Mouse (Mus musculus) gastrocnemius, postnatal 25 days (tissue): Measurements from ENCODE around the gene Setd1a. TPM values are rescaled to one million over a fixed set of nuclear protein-coding genes. Genes with fewer than 3 reads are reported as not detected.

Source experiments
- DNase-seq: peaks from one replicate; pipeline ENCODE4 v3.0.0; 2022
- total RNA-seq, 2 experiments: library from RNA; stranded (reverse); gene quantifications; 1 replicate in 1 of 2; 2 replicates in 1 of 2; pipeline ENCODE4 v1.2.3; 2021

Setd1a gene
- total RNA-seq, 2 experiments from 2014 or later: 15.0 to 15.4 TPM

DNA sequence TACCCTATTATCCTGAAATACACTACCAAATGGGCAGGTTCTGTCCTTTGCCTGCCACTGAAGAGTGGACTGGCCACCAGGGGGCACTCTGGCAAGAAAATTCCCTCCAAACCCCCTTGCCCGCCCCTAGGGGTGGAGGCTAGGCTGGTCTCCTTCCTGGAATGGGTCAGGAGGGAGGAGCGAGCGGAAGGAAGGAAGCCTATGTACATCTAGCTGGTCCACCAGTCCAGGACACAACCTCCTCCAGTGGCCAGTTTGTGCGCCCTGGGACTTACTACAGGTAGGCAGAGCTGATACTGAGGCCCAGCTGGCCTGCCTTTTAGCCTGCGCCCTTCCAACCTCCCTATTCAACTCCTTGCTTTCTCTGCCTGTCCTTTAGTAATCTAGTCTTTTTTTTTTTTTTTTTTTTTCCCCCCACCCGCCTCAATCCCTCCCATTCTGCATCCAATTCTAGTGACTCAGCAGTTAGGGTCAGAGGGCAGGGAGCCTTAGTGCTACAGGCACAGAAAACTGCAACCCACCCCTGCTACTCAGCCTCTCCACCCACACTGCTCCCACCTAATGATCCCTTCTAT is 24.1 kb downstream of the Setd1a start, which contains the start of gene Hsd3b7:
TSS of gene Hsd3b7 (plus strand) at position 170 of the 575 bp plus-strand sequence.
- peak; percentile 89 for DNase-seq

DNA sequence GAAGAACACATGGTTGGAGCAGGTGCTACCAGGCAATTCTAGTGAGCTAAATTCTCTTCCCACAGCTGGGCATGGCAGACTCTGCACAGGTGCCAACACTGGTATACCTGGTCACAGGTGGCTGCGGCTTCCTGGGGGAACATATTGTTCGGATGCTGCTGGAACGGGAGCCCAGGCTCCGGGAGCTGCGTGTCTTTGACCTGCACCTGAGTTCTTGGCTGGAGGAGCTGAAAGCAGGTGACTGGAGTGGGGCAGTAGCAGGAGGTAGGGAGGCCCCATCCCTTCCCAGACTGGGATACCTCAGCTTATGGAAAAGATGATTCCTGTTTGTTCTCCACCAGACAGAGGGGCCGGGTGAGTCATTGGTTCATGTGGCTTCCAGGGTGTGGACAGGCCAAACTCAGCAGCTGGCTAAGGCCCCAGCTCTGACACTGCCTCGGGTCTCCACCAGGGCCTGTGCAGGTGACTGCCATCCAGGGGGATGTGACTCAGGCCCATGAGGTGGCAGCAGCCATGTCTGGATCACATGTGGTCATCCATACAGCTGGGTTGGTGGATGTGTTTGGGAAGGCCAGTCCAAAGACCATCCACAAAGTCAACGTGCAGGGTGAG is 24.6 kb downstream of the Setd1a start:
- peak; percentile 45 for DNase-seq

DNA sequence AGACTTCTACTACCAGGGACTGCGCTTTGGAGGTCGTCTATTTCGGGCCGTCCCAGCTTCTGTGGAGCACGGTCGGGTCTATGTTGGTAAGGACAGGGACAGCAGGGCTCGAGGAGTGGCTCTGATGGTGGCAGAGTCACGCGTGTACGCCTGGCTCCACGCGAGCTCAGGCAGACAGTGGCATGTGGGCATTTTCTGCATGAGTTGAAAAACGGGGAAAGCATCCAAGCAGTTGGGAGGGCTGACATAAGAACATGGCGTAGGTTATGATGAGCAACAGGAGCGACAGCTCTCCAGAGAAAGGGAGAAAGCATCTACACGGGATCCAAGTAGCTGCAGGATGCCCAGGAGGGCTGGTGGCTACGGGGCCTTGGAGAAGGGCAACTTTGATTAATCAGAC is 25.8 kb downstream of the Setd1a start:
- no peak for DNase-seq

DNA sequence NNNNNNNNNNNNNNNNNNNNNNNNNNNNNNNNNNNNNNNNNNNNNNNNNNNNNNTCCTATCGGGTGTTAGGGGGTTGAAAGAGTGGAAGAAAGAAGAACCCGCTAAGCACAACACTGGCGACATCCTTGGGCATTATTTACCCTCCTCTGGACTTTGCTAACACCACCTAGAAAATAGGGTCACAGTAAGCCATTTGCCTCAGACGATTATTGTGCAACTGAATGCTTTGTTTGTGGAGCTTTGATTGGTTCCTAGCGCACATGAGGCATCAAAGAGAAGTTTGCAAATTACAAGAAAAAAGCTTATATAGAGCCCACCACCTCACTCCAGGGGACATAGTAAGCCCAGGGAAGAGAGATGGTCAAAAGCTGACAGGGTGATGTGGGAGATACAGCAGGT is 32.4 kb downstream of the Setd1a start:
- no peak for DNase-seq

DNA sequence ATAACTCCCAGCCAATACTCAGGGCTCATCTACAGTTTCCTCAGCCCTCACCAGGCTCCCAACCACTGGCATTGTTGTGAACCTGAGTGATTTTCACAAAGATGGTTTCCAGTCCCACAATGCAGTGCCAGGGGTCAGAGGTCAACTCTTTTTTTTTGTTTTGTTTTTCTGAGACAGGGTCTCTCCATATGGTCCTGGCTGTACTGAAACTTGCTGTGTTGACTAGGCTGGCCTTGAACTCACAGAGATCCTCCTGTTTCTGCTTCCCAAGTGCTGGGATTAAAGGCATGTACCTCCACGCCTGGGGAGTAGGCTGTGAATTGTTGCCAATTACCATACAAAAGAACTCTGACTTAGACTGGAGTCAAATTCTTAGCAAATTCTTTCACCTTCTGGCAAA is 33.4 kb downstream of the Setd1a start:
- DNase-seq: no peak

DNA sequence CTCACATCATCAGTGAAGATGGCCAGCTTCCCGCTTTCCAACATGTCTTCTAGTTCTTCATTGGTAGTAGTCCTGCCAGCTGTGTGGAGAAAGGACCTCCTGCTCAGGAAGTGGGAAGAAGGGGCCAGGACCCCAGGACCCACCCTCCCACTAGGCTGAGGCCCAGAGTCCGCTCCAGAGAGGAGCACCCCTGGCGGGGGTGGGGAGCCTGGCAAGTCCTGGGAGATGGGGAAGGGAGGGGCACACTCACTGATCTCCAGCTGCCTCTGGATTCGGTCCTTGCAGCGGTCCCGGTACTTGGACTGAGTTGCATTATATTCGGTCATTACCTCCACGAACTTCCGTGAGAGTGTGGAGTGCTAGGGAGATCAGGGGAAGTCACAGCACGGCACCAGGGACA is 34.2 kb downstream of the Setd1a start:
- DNase-seq: no peak

DNA sequence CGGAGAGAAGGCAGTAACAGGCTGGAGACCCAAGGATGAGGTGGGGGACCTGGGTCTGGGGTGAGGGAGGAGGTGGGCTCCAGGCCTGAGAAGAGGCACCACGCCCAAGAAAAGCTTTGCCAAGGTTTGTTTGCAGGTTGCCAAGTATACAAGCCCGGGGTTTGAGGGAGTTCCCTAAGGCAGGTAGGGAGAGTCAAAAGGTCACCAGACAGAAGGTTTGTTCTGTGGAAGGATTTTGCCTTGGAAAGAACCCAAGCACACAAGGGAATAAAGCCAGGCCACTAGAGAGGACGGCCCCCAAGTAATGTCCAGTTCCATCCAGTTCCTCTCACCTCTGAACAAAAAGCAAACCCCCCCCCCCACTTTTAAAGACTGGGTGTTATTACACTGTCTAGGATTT is 34.8 kb downstream of the Setd1a start:
- DNase-seq: no peak

DNA sequence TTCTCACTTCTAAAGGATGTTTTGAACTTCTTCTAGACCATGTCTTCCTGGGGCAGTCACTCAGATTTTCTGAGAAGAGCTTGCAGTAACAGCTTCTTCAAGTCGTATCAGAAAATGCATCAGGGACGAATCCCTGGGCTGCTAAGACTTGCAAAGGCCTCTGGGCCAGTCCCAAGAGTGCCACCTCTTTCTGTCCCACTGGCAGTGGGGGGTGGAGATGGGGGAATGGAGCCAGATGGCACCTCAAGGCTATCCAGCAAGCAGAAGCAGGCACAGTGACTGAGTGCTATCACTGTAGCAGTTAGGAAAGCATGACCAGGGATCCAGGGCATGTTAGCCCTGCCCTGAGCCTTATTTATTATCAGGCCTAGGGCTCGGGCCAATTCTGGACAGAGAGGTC is 35.8 kb downstream of the Setd1a start:
- no peak for DNase-seq

DNA sequence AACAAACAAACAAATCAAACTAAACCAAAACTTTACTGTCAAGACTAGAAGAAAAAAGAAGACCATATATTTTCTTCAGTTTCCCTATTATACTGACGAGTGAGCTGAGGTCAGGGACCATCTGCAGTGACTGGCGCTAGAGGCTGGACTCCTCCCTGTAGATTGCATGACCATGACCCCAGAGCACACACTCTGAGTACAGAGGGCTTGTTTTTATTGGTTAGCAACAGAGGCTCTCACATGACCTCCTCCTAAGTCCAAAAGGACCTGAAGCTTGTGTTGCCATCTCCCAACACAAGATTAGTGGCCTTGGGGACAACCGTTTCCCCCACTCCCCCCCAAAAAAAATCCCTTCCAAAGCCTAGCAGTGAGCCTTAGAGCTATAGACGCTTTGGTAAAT is 37.4 kb downstream of the Setd1a start:
- DNase-seq: no peak

DNA sequence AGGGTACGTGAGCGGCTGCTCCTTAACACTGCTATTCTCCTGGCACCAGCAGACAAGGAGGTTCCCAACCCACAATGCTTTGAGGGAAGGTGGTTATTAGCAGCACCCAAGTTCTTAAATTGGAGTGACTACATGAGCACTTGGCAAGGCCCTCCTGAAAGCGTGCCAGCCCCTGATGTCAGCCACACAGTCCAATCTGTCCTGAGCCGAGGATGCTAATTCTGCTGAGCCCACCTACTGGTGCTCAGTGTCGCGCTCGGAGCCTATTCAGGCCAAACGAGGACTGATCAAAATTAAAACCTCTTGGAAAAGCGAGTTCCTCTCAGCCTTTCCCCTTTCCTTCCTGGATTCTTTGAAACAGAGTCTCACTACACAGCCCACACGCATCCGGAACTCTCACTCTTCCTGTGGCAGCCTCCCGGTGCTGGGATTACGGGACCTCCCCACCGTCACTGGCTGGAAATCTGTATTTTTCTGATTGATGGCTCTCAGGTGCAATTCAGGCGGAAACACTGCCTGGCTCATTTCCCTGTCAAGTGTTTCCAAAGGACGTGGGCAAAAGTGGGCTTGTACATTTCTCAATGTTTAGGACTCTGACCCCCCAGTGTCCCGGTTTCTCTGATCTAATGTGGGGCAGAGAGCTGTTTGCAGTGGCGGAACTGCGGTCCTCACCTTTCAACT is 37.9 kb downstream of the Setd1a start:
- peak; percentile 79 for DNase-seq

DNA sequence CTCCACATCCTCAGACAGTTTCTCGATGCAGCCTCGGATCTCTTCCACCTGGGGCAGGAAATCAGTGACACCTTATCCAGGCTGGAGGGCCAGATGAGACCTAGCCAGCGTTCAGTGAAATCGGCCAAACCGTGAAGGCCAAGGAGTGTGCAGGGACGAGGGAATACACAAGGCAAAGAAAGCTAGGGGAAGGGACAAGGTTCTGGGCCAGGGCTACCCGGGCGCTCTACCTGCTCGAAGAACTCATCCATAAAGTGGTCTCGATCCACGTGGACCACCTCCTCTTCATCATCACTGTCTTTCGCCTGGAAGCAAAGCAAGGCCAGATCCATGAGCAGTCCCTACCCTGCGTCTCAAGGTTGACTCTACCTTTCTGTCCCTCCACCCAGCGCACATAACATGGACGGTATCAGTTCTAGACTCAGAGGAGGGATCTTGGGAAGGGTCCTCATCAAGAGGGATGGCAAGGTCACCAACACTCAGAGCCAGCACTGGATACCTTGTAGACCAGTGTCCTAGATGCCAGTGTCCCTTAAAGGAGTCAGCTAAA is 38.7 kb downstream of the Setd1a start:
- no peak for DNase-seq

DNA sequence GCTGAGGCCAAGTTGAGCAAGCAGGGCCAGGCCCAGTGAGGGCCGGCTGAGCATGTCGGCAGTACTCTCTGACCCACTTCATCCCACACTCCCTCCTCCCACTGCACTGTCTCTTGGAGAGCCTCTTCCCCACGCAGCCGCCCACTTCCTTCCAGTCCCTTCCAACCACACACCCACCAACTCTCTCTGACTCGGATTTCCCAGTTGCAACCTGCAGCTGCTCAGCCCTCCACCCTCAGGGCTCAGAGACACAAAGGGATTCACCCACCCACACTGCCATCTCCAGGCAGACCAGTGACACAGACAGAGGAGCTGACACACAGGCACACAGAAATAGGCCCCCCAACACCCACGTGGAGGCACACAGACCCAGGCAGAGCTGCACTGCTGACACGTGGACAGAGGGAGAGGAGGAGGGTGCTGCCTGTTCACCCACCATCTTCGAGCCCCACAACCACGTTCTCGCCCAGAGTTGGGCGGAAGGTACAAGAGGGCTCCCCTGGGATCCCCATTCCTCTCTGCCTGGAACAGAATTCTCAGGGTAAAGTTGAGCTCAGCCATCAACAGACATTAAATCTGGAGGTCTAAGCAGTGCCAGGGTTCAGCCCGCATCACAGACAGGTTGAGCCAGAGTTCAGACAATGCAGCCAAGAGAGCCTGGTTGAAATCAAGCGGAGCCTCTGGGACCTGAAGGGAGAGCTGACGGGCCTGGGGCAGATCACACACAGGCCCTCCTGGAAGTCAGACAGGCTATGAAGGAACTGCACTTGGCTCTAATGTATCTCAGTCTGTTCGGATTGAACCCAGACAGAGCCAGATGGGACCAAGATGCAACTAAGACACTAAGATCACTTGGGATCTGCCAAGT is 39.7 kb downstream of the Setd1a start:
- peak; percentile 79 for DNase-seq

DNA sequence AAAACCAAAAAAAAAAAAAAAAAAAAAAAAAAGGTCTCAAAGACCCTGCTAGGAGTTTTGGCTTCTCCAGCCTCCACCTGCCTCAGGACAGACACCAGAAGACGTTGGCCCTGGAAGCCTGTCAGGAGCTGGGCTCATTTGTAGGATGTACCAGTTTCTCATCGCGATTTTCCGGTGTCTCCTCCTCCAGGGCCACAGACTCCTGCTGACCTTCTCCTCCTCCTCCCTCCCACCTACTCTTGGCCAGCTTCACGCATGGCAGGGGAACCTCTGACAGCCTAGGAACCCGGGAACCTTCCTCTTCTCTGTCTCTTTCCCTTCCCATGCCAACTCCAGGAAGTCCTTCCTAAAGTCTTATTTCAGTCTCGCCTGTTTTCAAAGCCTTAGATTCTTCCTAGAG is 40.6 kb downstream of the Setd1a start:
- no peak for DNase-seq

DNA sequence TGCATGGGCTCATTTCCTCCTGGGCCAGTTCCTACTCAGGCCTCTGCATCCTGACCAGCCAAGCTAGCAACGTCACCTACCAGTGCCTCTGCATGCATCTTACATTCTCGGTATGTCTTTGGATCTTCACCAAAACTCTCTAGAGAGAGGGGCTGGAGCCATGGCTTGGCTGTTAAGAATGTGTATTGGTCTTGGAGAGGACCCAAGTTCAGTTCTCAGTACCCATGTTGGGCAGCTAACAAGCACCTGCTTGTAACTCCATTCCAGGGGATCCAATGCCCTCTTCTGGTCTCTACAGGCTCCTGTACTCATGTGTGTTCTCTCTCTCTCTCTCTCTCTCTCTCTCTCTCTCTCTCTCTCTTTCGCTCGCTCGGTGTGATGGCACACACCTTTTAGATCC is 41.3 kb downstream of the Setd1a start:
- DNase-seq: no peak

DNA sequence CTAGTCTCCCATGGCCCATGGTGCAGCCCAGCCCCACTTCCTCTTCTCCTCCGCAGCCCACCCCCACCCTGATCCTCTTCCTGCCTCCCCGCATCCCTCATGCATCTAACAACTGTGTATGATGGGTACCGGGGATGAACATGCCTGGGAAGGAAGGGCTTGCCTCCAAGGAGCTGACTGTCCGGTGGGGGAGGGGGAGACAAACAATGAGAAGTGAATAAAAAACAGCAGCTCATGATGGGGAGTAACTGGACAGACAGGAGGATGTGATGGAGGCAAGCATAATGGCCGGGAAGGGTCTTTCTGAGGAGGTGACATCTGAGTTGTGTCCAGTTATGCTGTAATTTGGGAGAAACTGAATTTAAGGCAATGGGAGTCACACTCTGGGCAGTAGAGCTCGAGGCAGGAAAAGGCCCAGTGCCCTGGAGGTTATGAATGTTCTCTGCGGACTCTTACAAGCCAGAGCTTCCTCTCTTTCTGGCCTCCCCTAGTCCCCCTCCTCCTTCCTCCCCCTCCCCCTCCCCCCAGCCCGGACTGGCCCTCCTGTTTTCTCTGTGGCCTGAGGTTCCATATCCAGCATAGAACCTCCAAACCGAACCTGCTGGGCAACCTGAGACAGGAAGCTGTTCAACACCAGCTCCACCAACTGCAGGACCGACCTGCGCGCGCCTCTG is 44.5 kb downstream of the Setd1a start:
- DNase-seq: no peak

DNA sequence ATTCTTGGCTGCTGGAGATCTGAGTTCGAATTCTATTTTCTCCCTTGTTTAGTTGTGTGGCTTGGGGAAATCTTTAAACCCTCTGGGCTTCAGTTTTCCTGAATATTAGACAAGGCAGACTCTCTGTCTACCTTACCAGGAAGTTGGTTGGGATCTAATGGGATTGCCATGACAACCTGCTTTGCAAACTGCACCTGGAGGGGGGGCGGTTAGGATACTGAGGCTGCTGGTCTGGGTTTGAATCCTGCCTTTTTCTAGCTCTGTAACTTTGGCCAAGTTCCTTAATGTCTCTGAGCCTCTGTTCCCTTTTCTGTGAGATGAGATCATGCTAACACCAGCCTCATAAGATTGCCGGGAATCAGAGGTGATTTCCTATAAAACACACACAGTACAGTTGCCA is 46.0 kb downstream of the Setd1a start:
- no peak for DNase-seq

DNA sequence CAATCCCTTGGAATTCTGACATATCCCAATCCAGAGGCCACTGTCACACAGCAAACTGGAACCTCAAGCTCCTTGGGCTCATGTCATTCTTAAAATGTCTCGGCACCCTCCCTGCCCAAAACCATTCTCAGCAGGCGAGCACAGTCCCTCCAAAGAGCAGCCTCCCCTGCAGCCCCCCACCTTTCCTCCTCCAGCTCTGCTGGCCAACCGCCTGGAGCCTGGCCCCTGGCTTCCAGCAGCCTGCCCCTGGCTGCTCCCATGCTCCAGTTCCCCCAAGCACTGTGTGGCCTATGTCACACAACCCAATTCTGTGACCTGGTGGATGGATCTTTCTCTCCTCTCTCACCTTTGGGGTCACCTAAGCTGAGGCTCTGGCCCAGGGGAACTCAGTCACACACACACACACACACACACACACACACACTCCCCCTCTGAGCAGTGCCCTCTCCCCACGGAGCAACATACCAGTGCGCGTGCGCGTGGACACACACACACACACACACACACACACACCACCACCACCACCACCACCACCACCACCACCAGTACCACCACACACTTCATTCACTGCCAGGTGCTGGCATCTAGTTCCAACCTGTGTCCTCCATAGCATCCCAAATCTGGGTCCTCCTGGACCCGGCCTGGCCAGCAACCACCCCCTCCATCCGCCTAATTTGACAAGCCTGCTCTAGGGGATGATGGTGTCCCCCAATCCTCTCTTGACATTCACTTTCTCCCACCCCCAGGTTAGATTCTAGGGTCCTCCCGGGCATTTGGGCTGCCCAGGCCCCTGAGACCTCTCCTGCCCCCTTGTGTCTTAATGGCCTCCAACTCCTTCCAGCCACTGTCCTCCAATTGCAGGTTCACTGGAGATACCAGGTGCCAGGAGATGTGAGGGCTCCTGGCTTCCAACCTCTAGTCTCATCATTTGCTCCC is 47.0 kb downstream of the Setd1a start:
- no peak for DNase-seq

DNA sequence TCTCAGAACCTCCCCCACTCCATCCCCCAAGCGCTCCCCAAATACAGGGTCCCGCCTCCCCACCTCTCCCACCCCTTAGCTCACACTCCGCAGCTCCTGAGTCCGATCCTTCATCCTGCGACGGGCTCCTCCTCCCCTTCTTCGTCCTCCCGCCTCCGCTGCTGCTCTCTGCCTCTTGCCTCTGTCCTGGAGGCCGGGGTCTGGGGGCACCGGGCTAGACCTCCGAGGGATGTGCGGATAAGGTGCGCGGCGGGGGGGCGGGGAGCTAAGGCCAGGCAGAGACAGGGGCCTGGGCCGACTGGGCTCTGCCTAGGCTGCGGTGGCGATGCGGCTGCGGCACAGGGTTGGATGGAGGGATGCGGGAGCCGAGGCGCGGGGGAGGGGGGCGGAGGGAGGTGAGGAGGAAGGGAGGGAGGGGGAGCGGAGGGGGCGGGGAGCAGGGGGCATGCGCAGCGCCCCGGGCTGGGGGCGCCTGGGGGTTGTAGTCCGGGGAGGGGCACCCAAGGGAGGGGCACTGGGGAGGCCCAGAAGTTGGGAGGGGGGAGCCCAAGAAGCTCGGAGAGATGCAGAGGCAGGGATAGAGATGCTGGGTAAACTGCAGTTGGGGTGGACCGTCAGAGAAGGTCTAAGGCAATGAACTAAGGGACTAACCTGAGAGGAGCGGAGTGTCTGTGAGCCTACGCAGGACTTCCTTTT is 47.9 kb downstream of the Setd1a start, which contains the start of the genes Stx4a and Stx1b:
TSS of gene Stx4a (plus strand) at position 119 of the 696 bp plus-strand sequence.
TSS of gene Stx1b (minus strand) at position 374 of the 696 bp plus-strand sequence.
- peak; percentile 39 for DNase-seq

DNA sequence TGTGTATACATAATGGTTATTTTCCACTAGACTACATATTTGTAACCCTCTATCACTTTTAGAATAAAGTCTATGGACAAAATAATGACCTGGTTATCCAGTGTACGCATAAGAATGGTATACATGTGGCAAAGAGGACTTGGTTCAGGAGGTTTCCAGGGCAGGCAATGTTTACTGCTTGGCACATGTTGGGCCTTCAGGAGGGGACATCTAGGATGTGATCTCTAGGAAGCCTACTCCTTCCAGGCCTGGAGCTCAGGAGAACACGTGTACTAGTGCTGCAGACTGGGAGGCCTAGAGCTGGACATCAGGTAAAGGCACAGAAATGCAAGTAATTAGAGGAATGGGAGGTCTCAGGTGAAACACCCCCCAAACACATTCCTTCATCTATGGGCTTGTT is 59.1 kb downstream of the Setd1a start:
- DNase-seq: no peak

DNA sequence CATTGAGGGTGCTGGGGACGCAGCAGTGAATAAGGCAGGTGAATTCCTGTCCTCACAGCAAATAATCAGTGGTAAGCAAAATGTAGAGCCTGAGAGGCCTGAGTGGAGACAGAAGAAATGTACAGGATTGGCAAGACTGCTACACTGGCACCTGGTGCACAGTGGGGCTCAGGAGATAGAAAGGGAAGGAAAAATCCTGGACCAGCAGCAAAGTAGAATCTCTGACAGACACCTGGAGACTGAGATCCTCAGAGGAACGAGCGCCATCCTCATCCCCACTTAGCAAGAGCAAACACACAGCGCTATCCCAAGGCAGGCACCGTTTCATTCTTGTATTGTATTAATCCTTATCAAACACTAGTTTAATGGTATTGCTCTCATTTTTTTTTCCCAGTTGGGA is 61.0 kb downstream of the Setd1a start:
- no peak for DNase-seq
